Mouse (Mus musculus): ENCODE results near the gene Ehd3.

DNA sequence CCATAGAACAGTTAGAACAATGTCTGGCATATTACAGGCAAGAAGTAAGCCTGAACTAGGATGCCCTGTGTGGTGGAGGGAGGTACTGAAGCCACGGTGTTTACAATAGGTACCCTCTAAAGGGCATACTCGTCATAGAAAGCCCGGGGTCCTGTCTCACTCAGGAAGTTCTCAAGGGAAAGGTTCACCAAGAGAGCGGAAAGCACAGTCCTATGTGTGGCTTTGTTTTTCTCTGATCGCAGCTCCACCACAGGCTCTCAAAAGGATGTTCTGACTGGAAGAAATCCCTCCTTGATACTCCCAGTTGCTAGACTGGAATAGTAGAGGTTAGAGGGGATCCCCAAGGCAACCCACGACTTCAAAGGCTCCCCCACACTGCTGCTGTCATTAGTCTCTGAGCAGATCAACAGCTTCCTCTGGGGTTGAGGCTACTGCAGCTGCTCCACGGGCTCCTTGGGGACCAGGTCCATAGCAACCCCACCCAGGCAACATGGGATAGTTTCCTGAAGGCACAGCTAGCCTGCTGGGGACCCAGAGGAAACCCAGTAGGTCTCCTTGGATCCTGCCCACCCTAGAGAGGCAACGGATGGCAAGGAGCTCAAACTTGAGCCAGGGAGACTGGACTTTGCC, 9.2 kb downstream of the Ehd3 start:
- no peak for TF ChIP-seq CTCF (IDR thresholded peaks at IDR 0.05; ENCODE audit: low read depth, low read length)
- TF ChIP-seq POLR2A (IDR thresholded peaks at IDR 0.05; ENCODE audit: borderline replicate concordance, low read depth, low read length): no peak
